Mouse (Mus musculus) embryonic facial prominence, embryonic 12.5 days (tissue): Measurements from ENCODE around the gene Serping1. TPM values are rescaled to one million over a fixed set of nuclear protein-coding genes. Genes with fewer than 3 reads are reported as not detected.
A peak's percentile ranks its signal among the peaks of the same experiment; 100 is the strongest.
"Not testable (repeated sequence)": the region's sequence is repeated elsewhere in the genome, so short reads cannot be mapped to it uniquely, and the experiment has no call there.

ENCODE experiments used
- ATAC-seq: fragments of 200-750 bp; cut with Nextera tagmentation; 2 replicates; pipeline ENCODE4 v1.8.0; 2017; ENCODE audit not compliant: insufficient number of reproducible peaks, insufficient read depth, low FRiP score, low TSS enrichment
- H3K27ac ChIP-seq: fragments of 300-500 bp; sonication (generic); 2 replicates; pipeline ENCODE4 v1.5.1; 2016; ENCODE audit warnings: mild to moderate bottlenecking
- H3K27me3 ChIP-seq: fragments of 300-500 bp; sonication (generic); 2 replicates; pipeline ENCODE4 v1.6.1; 2016; ENCODE audit warnings: mild to moderate bottlenecking, moderate library complexity
- H3K36me3 ChIP-seq: fragments of 300-500 bp; sonication (generic); 2 replicates; pipeline ENCODE4 v1.6.1; 2016; ENCODE audit warnings: mild to moderate bottlenecking
- H3K4me1 ChIP-seq: fragments of 300-500 bp; sonication (generic); 2 replicates; pipeline ENCODE4 v1.6.1; 2016
- H3K4me2 ChIP-seq: fragments of 300-500 bp; sonication (generic); replicated peaks from 2 replicates; pipeline ENCODE4 v1.6.1; 2016; ENCODE audit warnings: mild to moderate bottlenecking, moderate library complexity
- H3K4me3 ChIP-seq: fragments of 300-500 bp; sonication (generic); 2 replicates; pipeline ENCODE4 v1.5.1; 2016; ENCODE audit warnings: mild to moderate bottlenecking
- H3K9ac ChIP-seq: fragments of 300-500 bp; sonication (generic); 2 replicates; pipeline ENCODE4 v1.6.1; 2016; ENCODE audit warnings: mild to moderate bottlenecking, moderate library complexity
- H3K9me3 ChIP-seq: fragments of 300-500 bp; sonication (generic); 2 replicates; pipeline ENCODE4 v1.6.1; 2016; ENCODE audit warnings: mild to moderate bottlenecking, moderate library complexity
- WGBS: fragments of 180-500 bp; shearing (Covaris S2); methylation state at CpG from one replicate; pipeline ENCODE4 v1.1.7; 2016; 5-methylcytosine and 5-hydroxymethylcytosine counted together
- polyA plus RNA-seq: library from polyadenylated mRNA; unstranded; fragments of >200 nt; fragmentation: Nextera tagmentation; extraction: Ambion mirVana; gene quantifications from 2 replicates; pipeline ENCODE4 v1.2.1, GENCODE M21; 2016

Serping1 gene
- 24.7 and 24.9 TPM in 2 replicates for polyA plus RNA-seq

GRCm38 (mm10) chr2:84775241-84775640 lies at the start of gene Serping1:
Gene Serping1 (minus strand): TSS chr2:84775444.
- Histone ChIP-seq H3K4me2 (peak within 1 kb of the TSS; percentile 63), H3K36me3 (no peaks in the 10 kb centered on the region), H3K9me3 (no peaks in the 10 kb centered on the region), H3K9ac (peak within 1 kb of the TSS; percentile 44; the same call in 1 of the 2 replicates), H3K4me1 (peaks cover 7% of the 10 kb centered on the region), H3K27ac (peak within 1 kb of the TSS; percentile 76), H3K27me3 (no peaks in the 10 kb centered on the region), H3K4me3 (peak within 1 kb of the TSS; percentile 30)
- peak; percentile 22; the same call in 1 of the 2 replicates for ATAC-seq
- 64% methylated on average over 9 of the region's 9 CpGs for WGBS

GRCm38 (mm10) chr2:84823237-84823636 lies 48.0 kb upstream of the Serping1 start:
- Histone ChIP-seq H3K9me3 (no peaks in the 10 kb centered on the region), H3K9ac (no peak overlapping the region), H3K27ac (0 out of 2 replicates have a peak overlapping the region, but pooled peaks have one; percentile 31), H3K4me3 (no peak overlapping the region), H3K27me3 (no peaks in the 10 kb centered on the region), H3K4me2 (no peak overlapping the region), H3K36me3 (no peaks in the 10 kb centered on the region), H3K4me1 (peaks cover 9% of the 10 kb centered on the region)
- WGBS = 29% methylated on average over 2 of the region's 2 CpGs
- ATAC-seq = no peak

GRCm38 (mm10) chr2:84822552-84822951 lies 47.3 kb upstream of the Serping1 start, which contains the start of gene Smtnl1:
Gene Smtnl1 (minus strand): TSS chr2:84822652.
- WGBS = 67% methylated on average over 13 of the region's 13 CpGs
- Histone ChIP-seq H3K9ac (no peak within 1 kb of the TSS), H3K36me3 (no peaks in the 10 kb centered on the region), H3K27me3 (no peaks in the 10 kb centered on the region), H3K4me2 (no peak within 1 kb of the TSS), H3K9me3 (no peaks in the 10 kb centered on the region), H3K4me1 (peaks cover 2% of the 10 kb centered on the region), H3K27ac (0 out of 2 replicates have a peak within 1 kb of the TSS, but pooled peaks have one; percentile 31), H3K4me3 (no peak within 1 kb of the TSS)
- ATAC-seq = no peak

GRCm38 (mm10) chr2:84819861-84820260 lies 44.6 kb upstream of the Serping1 start:
- no peak for ATAC-seq
- H3K36me3 ChIP-seq = no peaks in the 10 kb centered on the region
- H3K4me1 ChIP-seq = no peaks in the 10 kb centered on the region
- H3K27ac ChIP-seq = no peak overlapping the region
- 49% methylated on average over 3 of the region's 3 CpGs for WGBS
- H3K4me2 ChIP-seq = no peak overlapping the region
- no peak overlapping the region for H3K9ac ChIP-seq
- no peaks in the 10 kb centered on the region for H3K27me3 ChIP-seq
- no peaks in the 10 kb centered on the region for H3K9me3 ChIP-seq
- no peak overlapping the region for H3K4me3 ChIP-seq

GRCm38 (mm10) chr2:84812676-84813075 lies 37.4 kb upstream of the Serping1 start:
- no peaks in the 10 kb centered on the region for H3K9me3 ChIP-seq
- no peak overlapping the region for H3K4me2 ChIP-seq
- H3K36me3 ChIP-seq = no peaks in the 10 kb centered on the region
- H3K27me3 ChIP-seq = no peaks in the 10 kb centered on the region
- WGBS = 68% methylated on average over 6 of the region's 6 CpGs
- no peak for ATAC-seq
- H3K27ac ChIP-seq = no peak overlapping the region
- H3K9ac ChIP-seq = no peak overlapping the region
- peaks cover 3% of the 10 kb centered on the region; the same call in 1 of the 2 replicates for H3K4me1 ChIP-seq
- H3K4me3 ChIP-seq = no peak overlapping the region

- Histone ChIP-seq H3K4me1 (peaks cover 3% of the 10 kb centered on the region; the same call in 1 of the 2 replicates), H3K27ac (no peak overlapping the region), H3K9ac (no peak overlapping the region), H3K36me3 (no peaks in the 10 kb centered on the region), H3K9me3 (no peaks in the 10 kb centered on the region), H3K4me3 (no peak overlapping the region), H3K27me3 (no peaks in the 10 kb centered on the region), H3K4me2 (no peak overlapping the region)
- ATAC-seq = no peak
- WGBS = 74% methylated on average over 7 of the region's 7 CpGs
Measured at GRCm38 (mm10) chr2:84811880-84812279, 36.6 kb upstream of the Serping1 start.

- no peak overlapping the region for H3K9ac ChIP-seq
Measured at GRCm38 (mm10) chr2:84810886-84811577, 35.8 kb upstream of the Serping1 start.

GRCm38 (mm10) chr2:84810526-84810885 lies 35.3 kb upstream of the Serping1 start:
- 70% methylated on average over 6 of the region's 6 CpGs for WGBS
- H3K27me3 ChIP-seq = no peaks in the 10 kb centered on the region
- H3K9ac ChIP-seq = no peak overlapping the region
- no peaks in the 10 kb centered on the region for H3K36me3 ChIP-seq
- H3K27ac ChIP-seq = no peak overlapping the region
- no peak for ATAC-seq
- no peaks in the 10 kb centered on the region for H3K9me3 ChIP-seq
- H3K4me3 ChIP-seq = no peak overlapping the region
- H3K4me2 ChIP-seq = peak overlapping the region; percentile 45
- H3K4me1 ChIP-seq = peaks cover 3% of the 10 kb centered on the region; the same call in 1 of the 2 replicates

More at GRCm38 (mm10) chr2:84810886-84811577, 35.8 kb upstream of the Serping1 start:
- Histone ChIP-seq H3K27me3 (no peaks in the 10 kb centered on the region), H3K36me3 (no peaks in the 10 kb centered on the region), H3K4me2 (peak overlapping the region; percentile 45), H3K4me3 (peak overlapping the region; percentile 3; the same call in 1 of the 2 replicates), H3K4me1 (peaks cover 3% of the 10 kb centered on the region; the same call in 1 of the 2 replicates), H3K9me3 (no peaks in the 10 kb centered on the region), H3K27ac (no peak overlapping the region)
- WGBS = 35% methylated on average over 26 of the region's 26 CpGs
- ATAC-seq = peak; percentile 66

GRCm38 (mm10) chr2:84809330-84809729 lies 34.1 kb upstream of the Serping1 start:
- Histone ChIP-seq H3K4me2 (no peak overlapping the region), H3K27me3 (no peaks in the 10 kb centered on the region), H3K4me3 (no peak overlapping the region), H3K27ac (no peak overlapping the region), H3K4me1 (peaks cover 3% of the 10 kb centered on the region; the same call in 1 of the 2 replicates), H3K9me3 (no peaks in the 10 kb centered on the region), H3K9ac (no peak overlapping the region), H3K36me3 (no peaks in the 10 kb centered on the region)
- ATAC-seq = no peak

- H3K4me2 ChIP-seq = no peak overlapping the region
- H3K4me1 ChIP-seq = peaks cover 3% of the 10 kb centered on the region; the same call in 1 of the 2 replicates
- H3K9ac ChIP-seq = no peak overlapping the region
- no peak overlapping the region for H3K4me3 ChIP-seq
- no peak for ATAC-seq
- H3K36me3 ChIP-seq = no peaks in the 10 kb centered on the region
- WGBS = 69% methylated on average over 5 of the region's 5 CpGs
- H3K9me3 ChIP-seq = no peaks in the 10 kb centered on the region
- H3K27ac ChIP-seq = no peak overlapping the region
- H3K27me3 ChIP-seq = no peaks in the 10 kb centered on the region
Measured at GRCm38 (mm10) chr2:84806546-84806945, 31.3 kb upstream of the Serping1 start.

GRCm38 (mm10) chr2:84803963-84804362 lies 28.7 kb upstream of the Serping1 start:
- 90% methylated on average over 7 of the region's 7 CpGs for WGBS
- no peaks in the 10 kb centered on the region for H3K9me3 ChIP-seq
- H3K4me2 ChIP-seq = no peak overlapping the region
- H3K27me3 ChIP-seq = no peaks in the 10 kb centered on the region
- no peak for ATAC-seq
- no peak overlapping the region for H3K9ac ChIP-seq
- H3K27ac ChIP-seq = no peak overlapping the region
- H3K4me3 ChIP-seq = no peak overlapping the region
- H3K36me3 ChIP-seq = no peaks in the 10 kb centered on the region
- no peaks in the 10 kb centered on the region for H3K4me1 ChIP-seq

- H3K27ac ChIP-seq, H3K9ac ChIP-seq, H3K4me3 ChIP-seq, H3K27me3 ChIP-seq, ATAC-seq, H3K9me3 ChIP-seq, H3K4me1 ChIP-seq, H3K4me2 ChIP-seq, H3K36me3 ChIP-seq: not testable (repeated sequence)
- WGBS = 82% methylated on average over 5 of the region's 5 CpGs
Measured at GRCm38 (mm10) chr2:84801223-84801622, 26.0 kb upstream of the Serping1 start.
